Mouse (Mus musculus) CH12.LX (cell line): ENCODE results near the gene Cfap157.

ENCODE experiments used
- CTCF ChIP-seq, 2 experiments: IDR thresholded peaks in 1 of 2; conservative IDR thresholded peaks in 1 of 2; 2 replicates each; pipeline ENCODE4 v1.5.1; 2011 to 2012; ENCODE audit warnings: low read depth in 2 of 2, low read length in 2 of 2, improper control_type of control experiment in 1 of 2, inconsistent platforms in 1 of 2, mild to moderate bottlenecking in 1 of 2, moderate library complexity in 1 of 2
- ELF1 ChIP-seq: IDR thresholded peaks from 2 replicates; pipeline ENCODE4 v1.6.1; 2014; ENCODE audit warnings: low read depth, mild to moderate bottlenecking, inconsistent platforms, low read length, improper control_type of control experiment
- EP300 ChIP-seq: IDR thresholded peaks from 2 replicates; pipeline ENCODE4 v1.6.1; 2011; ENCODE audit warnings: low read length, improper control_type of control experiment
- POLR2A ChIP-seq: IDR thresholded peaks from 2 replicates; pipeline ENCODE4 v1.6.1; 2011; ENCODE audit warnings: low read depth, mild to moderate bottlenecking, improper control_type of control experiment, low read length
- POLR2AphosphoS2 ChIP-seq: IDR thresholded peaks from 2 replicates; pipeline ENCODE4 v1.6.1; 2011; ENCODE audit warnings: low read depth, low read length, improper control_type of control experiment
- SIN3A ChIP-seq: IDR thresholded peaks from 2 replicates; pipeline ENCODE4 v1.6.1; 2012; ENCODE audit warnings: low read length, improper control_type of control experiment, inconsistent platforms
- SMC3 ChIP-seq: IDR thresholded peaks from 2 replicates; pipeline ENCODE4 v1.6.1; 2011; ENCODE audit warnings: low read depth, low read length, improper control_type of control experiment
- USF1 ChIP-seq: IDR thresholded peaks from 2 replicates; pipeline ENCODE4 v1.6.1; 2014; ENCODE audit warnings: low read depth, mild to moderate bottlenecking, inconsistent platforms, low read length, improper control_type of control experiment

GRCm38 (mm10) chr2:32756674-32757055 is 27.6 kb downstream of the Cfap157 start:
- TF ChIP-seq ELF1 (no peak), SIN3A (no peak), POLR2A (no peak), USF1 (no peak), CTCF (conservative IDR thresholded peaks at IDR 0.05 in 1 of 2, IDR thresholded peaks at IDR 0.05 in 1 of 2; ENCODE audit: low read depth in 2 of 2, low read length in 2 of 2) (no peak), SMC3 (no peak), EP300 (no peak), POLR2AphosphoS2 (no peak)
